Mouse (Mus musculus) B cell, adult 67 days (primary cell): ENCODE measurements around the gene Ttc3. TPM values are rescaled to one million over a fixed set of nuclear protein-coding genes. Genes with fewer than 3 reads are reported as not detected.

Experiments
- total RNA-seq, 2 experiments: library from RNA; stranded (reverse); gene quantifications; 4 replicates each; pipeline ENCODE4 v1.2.4; 2023

The Ttc3 gene
- 10 to 100 TPM; 71.6 to 76.1 TPM for total RNA-seq

GRCm38 (mm10) chr16:94370173-94370914 lies at the start of gene Ttc3:
Ttc3 (plus strand) TSS chr16:94370618.

GRCm38 (mm10) chr16:94327781-94328711 lies 42.4 kb upstream of the Ttc3 start, which contains the start of gene Ripply3:
Ripply3 (plus strand) TSS chr16:94328420.

GRCm38 (mm10) chr16:94371301-94371931 lies 998 bp downstream of the Ttc3 start, which contains the start of gene Pigp:
Pigp (minus strand) TSS chr16:94371842.

Other genes starting within 250 kb of the Ttc3 start
- 10 to 100 TPM; 44.4 to 53.5 TPM for gene Hlcs, start 57.0 kb upstream of the Ttc3 start, total RNA-seq
- not detected for gene Ripply3, start 42.2 kb upstream of the Ttc3 start, total RNA-seq
- 10 to 100 TPM; 30.6 to 31.5 TPM for gene Pigp, start 1.2 kb downstream of the Ttc3 start, total RNA-seq
- 10 to 100 TPM; 30.9 to 32.9 TPM for gene Vps26c, start 156.2 kb downstream of the Ttc3 start, total RNA-seq
- 100 to 1,000 TPM; 138 TPM for gene Dyrk1a, start 199.4 kb downstream of the Ttc3 start, total RNA-seq